Mouse (Mus musculus) heart, adult 2 months (tissue): Measurements from ENCODE around the gene Krtdap. TPM values are rescaled to one million over a fixed set of nuclear protein-coding genes. Genes with fewer than 3 reads are reported as not detected.

Experiments used
- DNase-seq, 2 experiments: peaks; one replicate each; pipeline ENCODE4 v3.0.0; 2021
- H3K27ac ChIP-seq: fragments of 200-600 bp; 2 replicates; pipeline ENCODE4 v1.8.1; 2022
- H3K27me3 ChIP-seq: fragments of 200-500 bp; 2 replicates; pipeline ENCODE4 v1.6.1; 2012; ENCODE audit warnings: mild to moderate bottlenecking, low read length, inconsistent platforms, mixed read lengths; ENCODE audit not compliant: control insufficient read depth, insufficient read depth
- H3K36me3 ChIP-seq: fragments of 200-500 bp; 2 replicates; pipeline ENCODE4 v1.6.1; 2012; ENCODE audit warnings: low read length, inconsistent platforms; ENCODE audit not compliant: control insufficient read depth, insufficient read depth
- H3K4me1 ChIP-seq: fragments of 200-500 bp; 2 replicates; pipeline ENCODE4 v1.6.1; 2011; ENCODE audit warnings: low read length; ENCODE audit not compliant: control insufficient read depth, insufficient read depth
- H3K4me3 ChIP-seq: fragments of 200-600 bp; 2 replicates; pipeline ENCODE4 v1.8.1; 2022
- H3K79me2 ChIP-seq: fragments of 200-500 bp; replicated peaks from 2 replicates; pipeline ENCODE4 v1.6.1; 2012; ENCODE audit warnings: mild to moderate bottlenecking, inconsistent platforms, low read length, moderate library complexity, mixed read lengths; ENCODE audit not compliant: control insufficient read depth, insufficient read depth
- H3K9ac ChIP-seq: fragments of 200-500 bp; 2 replicates; pipeline ENCODE4 v1.6.1; 2012; ENCODE audit warnings: low read depth, mild to moderate bottlenecking, control low read depth, inconsistent platforms, low read length, mixed read lengths
- CTCF ChIP-seq: fragments of 200-600 bp; IDR thresholded peaks from 2 replicates; pipeline ENCODE4 v1.8.1; 2022; ENCODE audit warnings: antibody characterized with exemption, mild to moderate bottlenecking, moderate library complexity
- EP300 ChIP-seq: fragments of 200-500 bp; IDR thresholded peaks from 2 replicates; pipeline ENCODE4 v1.6.1; 2011; ENCODE audit warnings: low read depth, low read length, control low read depth; ENCODE audit not compliant: insufficient read depth
- POLR2A ChIP-seq: fragments of 200-500 bp; IDR thresholded peaks from 2 replicates; pipeline ENCODE4 v1.6.1; 2011; ENCODE audit warnings: mild to moderate bottlenecking, low read depth, low read length, control low read depth; ENCODE audit not compliant: insufficient read depth
- WGBS: fragments of 180-500 bp; shearing (Covaris S2); methylation state at CpG from one replicate; pipeline ENCODE4 v1.1.7; 2018; 5-methylcytosine and 5-hydroxymethylcytosine counted together
- intact Hi-C: fragments of 180-260 bp; cut with DNase I; formaldehyde crosslinking; loops from one replicate; pipeline ENCODE4 v1.15.1; 2025
- polyA plus RNA-seq: library from polyadenylated mRNA; depleted of rRNA; stranded (reverse); fragments of >200 nt; gene quantifications from 2 replicates; pipeline ENCODE4 v1.2.3, GENCODE M21; 2012
- total RNA-seq, 2 experiments: library from RNA; stranded (reverse); gene quantifications; 2 replicates each; pipeline ENCODE4 v1.2.3; 2021

Krtdap gene
- total and polyA plus RNA-seq, 3 experiments = not detected

DNA sequence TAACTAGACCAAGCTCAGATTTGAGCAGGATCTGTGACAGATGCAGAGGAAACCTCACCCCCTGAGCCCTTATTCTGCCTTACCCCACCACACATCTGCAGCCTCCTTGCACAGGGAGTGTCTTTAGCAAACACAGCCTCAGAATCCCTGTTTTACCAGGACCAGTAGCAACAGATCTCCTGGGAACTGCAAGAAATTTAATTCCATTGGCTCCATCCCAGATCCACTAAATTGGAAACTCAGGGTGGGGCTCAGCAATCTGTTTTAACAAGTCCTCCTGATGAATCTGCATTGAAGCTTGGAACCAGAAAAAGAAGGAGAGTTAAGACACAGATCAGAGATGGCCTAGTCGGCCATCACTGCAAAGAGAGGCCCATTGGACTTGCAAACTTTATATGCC is 9.1 kb downstream of the Krtdap start:
- Histone ChIP-seq H3K4me3 (no peak overlapping the region), H3K27ac (no peak overlapping the region), H3K36me3 (no peaks in the 10 kb centered on the region), H3K79me2 (no peaks in the 10 kb centered on the region), H3K27me3 (no peaks in the 10 kb centered on the region; the same call in 1 of the 2 replicates), H3K4me1 (no peaks in the 10 kb centered on the region), H3K9ac (no peak overlapping the region)
- intact Hi-C loops = no loop called here
- no peak for DNase-seq
- no peak for TF ChIP-seq CTCF
- no peak for TF ChIP-seq EP300
- no peak for TF ChIP-seq POLR2A
- WGBS = 83% methylated on average over 1 of the region's 1 CpGs

DNA sequence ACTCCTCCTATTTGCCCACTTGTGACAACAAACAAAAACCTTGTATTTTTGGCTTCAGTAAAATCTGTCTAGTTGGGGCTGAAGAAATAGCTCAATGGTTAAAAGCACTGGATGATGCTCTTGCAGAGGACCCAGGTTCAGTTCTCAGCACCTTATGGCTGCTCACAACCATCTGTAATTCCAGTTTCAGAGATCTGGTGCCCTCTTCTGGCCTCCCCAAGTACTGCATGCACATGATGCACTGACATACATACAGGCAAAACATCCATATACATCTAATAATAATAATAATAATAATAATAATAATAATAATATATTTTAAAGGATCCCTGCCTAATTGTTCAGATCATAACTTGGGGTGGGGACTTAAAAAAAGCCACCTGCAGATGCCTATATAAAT is 13.0 kb downstream of the Krtdap start:
- H3K27ac ChIP-seq = no peak overlapping the region
- H3K9ac ChIP-seq = no peak overlapping the region
- no peak for DNase-seq
- no peaks in the 10 kb centered on the region for H3K36me3 ChIP-seq
- H3K4me1 ChIP-seq = no peaks in the 10 kb centered on the region
- no peaks in the 10 kb centered on the region; the same call in 1 of the 2 replicates for H3K27me3 ChIP-seq
- TF ChIP-seq POLR2A = no peak
- TF ChIP-seq CTCF = peak; percentile 26
- intact Hi-C loops = no loop called here
- H3K4me3 ChIP-seq = no peak overlapping the region
- no peaks in the 10 kb centered on the region for H3K79me2 ChIP-seq

DNA sequence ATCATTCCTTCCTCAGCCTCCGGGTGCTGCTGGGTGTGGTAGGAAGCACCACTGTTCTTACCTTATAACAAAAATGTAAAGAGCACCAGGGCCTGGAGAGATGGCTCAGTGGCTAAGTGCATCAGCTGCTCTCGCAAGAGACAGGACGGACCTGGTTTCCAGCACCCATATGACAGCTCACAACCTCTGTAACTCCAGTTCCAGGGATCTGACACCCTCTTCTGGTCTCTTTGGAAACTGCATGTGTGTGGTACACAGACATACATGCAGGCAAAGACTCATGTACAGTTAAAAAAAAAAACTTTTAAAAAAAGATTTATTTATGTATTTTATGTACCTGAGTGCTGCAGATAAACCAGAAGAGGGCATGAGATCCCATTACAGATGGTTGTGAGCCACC is 15.6 kb downstream of the Krtdap start:
- Histone ChIP-seq H3K4me1 (no peaks in the 10 kb centered on the region), H3K4me3 (no peak overlapping the region), H3K27ac (no peak overlapping the region), H3K36me3 (no peaks in the 10 kb centered on the region), H3K79me2 (no peaks in the 10 kb centered on the region), H3K9ac (no peak overlapping the region), H3K27me3 (no peaks in the 10 kb centered on the region; the same call in 1 of the 2 replicates)
- 94% methylated on average over 3 of the region's 3 CpGs for WGBS
- DNase-seq = no peak
- intact Hi-C loops = no loop called here
- no peak for TF ChIP-seq POLR2A
- no peak for TF ChIP-seq EP300
- no peak for TF ChIP-seq CTCF

DNA sequence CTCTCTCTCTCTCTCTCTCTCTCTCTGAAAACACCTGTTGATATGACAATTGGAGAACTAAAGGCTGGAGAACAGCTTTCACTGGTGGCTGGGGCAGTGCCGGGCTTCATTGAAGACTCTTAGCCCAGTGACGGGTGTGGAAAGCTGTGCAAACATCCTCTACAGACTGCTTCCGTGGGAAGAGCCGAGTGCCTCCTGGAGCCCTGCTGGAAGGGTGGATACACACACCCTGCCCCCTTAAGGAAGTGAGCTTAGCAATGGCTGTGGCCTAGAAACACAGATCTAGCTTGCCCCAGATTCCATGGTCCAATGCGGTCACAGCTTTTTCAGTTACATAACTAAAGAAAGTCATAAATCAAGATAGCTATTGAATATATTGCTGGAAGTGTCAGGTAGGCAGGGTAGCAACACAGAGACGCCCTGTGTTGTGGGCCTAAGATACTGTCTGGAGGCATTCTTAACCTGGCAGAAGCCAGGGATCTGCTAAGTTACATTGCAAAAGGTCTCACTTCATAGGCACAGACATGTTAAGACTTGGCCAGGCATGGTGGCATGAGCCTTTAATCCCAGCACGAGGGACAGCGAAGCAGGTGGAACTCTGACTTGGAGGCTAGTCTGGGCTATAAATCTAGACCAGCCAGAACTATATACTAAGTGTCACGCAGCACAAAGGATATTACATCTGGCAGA is 16.5 kb downstream of the Krtdap start:
- H3K9ac ChIP-seq = no peak overlapping the region
- intact Hi-C loops = no loop called here

DNA sequence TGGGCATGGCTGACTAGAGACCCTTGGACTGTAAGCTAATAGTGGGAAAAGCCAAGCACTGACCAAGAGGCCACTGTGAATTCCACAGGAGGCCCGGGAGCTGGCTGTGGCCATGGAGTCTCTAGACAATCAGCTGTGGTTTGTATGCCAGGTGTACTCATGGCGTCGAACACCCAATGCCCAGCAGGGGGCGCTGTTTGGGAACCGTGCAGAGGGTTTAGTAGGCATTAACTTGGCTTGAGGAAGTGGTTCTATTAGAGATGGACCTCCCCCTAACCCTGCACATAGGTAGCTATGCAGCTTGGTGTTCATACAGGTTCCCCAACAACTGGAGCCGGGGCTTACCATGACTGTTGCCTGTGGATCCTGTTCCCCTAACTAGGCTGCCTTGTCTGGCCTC is 18.2 kb downstream of the Krtdap start:
- no peak overlapping the region for H3K9ac ChIP-seq
- H3K27me3 ChIP-seq = no peaks in the 10 kb centered on the region
- intact Hi-C loops = no loop called here
- no peak overlapping the region for H3K4me3 ChIP-seq
- no peaks in the 10 kb centered on the region for H3K4me1 ChIP-seq
- no peak overlapping the region for H3K27ac ChIP-seq
- TF ChIP-seq CTCF (peak; percentile 48), POLR2A (no peak)
- no peaks in the 10 kb centered on the region for H3K36me3 ChIP-seq
- H3K79me2 ChIP-seq = no peaks in the 10 kb centered on the region
- WGBS = 45% methylated on average over 6 of the region's 6 CpGs
- DNase-seq = peak in 1 of 2 experiments; percentile 23

More for the DNA sequence above, 16.5 kb downstream of the Krtdap start:
- Histone ChIP-seq H3K79me2 (no peaks in the 10 kb centered on the region), H3K27ac (no peak overlapping the region), H3K4me1 (no peaks in the 10 kb centered on the region), H3K27me3 (no peaks in the 10 kb centered on the region; the same call in 1 of the 2 replicates), H3K4me3 (no peak overlapping the region), H3K36me3 (no peaks in the 10 kb centered on the region)
- no peak for TF ChIP-seq POLR2A
- 66% methylated on average over 9 of the region's 9 CpGs for WGBS
- no peak for DNase-seq

DNA sequence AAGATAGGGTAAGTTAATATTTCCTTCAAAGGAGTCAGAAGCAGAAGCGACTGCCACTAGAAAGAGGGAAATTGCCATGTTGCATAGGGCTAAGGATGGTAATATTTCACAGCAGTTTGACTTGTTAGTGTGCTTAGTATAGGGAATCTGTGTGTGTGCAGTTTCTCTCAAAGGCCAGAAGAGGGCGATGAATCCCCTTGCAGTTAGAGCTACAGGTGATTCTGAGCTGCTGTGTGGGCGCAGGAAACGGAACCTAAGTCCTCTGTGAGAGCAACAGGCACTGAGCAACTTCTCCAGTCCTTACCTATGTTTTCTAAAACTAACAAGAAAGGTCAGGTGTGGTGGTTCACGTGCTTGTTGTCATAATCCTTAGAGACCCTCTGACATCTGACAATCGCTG is 22.6 kb downstream of the Krtdap start:
- 50% methylated on average over 6 of the region's 6 CpGs for WGBS
- Histone ChIP-seq H3K36me3 (no peaks in the 10 kb centered on the region), H3K4me3 (no peak overlapping the region), H3K9ac (no peak overlapping the region), H3K4me1 (no peaks in the 10 kb centered on the region), H3K27me3 (no peaks in the 10 kb centered on the region), H3K27ac (no peak overlapping the region), H3K79me2 (no peaks in the 10 kb centered on the region)
- intact Hi-C loops = no loop called here
- TF ChIP-seq EP300 (no peak), CTCF (peak; percentile 28)
- DNase-seq = no peak
